In genomic region chr11:102566290-102566689, GRCm38 (mm10) we compare ENCODE assay signal across 30 mouse cellular contexts. TPM values are rescaled to one million over a fixed set of nuclear protein-coding genes. Genes with fewer than 3 reads are reported as not detected.
"Had no signal": no experiment of that assay in that cellular context is flagged by ENCODE, and none has a peak within 500 bp of the region (broad histone marks: within the 10 kb centered on the region; RNA-seq: fewer than 3 reads in every experiment).

No protein-coding gene starts in this region.

- H3K9me3 ChIP-seq: embryonic facial prominence, embryonic 10.5 days; embryonic facial prominence, embryonic 12.5 days; embryonic facial prominence, embryonic 13.5 days; embryonic facial prominence, embryonic 15.5 days; forebrain, embryonic 10.5 days; forebrain, embryonic 12.5 days; forebrain, embryonic 13.5 days; forebrain, embryonic 15.5 days had no signal

- ATAC-seq: forebrain, embryonic 13.5 days; forebrain, embryonic 14.5 days; forebrain, embryonic 15.5 days; forebrain, embryonic 16.5 days; forebrain, postnatal 0 days had no signal

- H3K4me3 ChIP-seq: embryonic facial prominence, embryonic 10.5 days; embryonic facial prominence, embryonic 12.5 days; embryonic facial prominence, embryonic 13.5 days; embryonic facial prominence, embryonic 15.5 days; erythroblast, embryonic 14.5 days; forebrain, embryonic 10.5 days; forebrain, embryonic 12.5 days; forebrain, embryonic 13.5 days; forebrain, embryonic 15.5 days; gastrocnemius, adult 2 months had no signal

- H3K27ac ChIP-seq: embryonic facial prominence, embryonic 10.5 days; embryonic facial prominence, embryonic 12.5 days; embryonic facial prominence, embryonic 13.5 days; embryonic facial prominence, embryonic 15.5 days; forebrain, embryonic 12.5 days; forebrain, embryonic 13.5 days; forebrain, embryonic 15.5 days; gastrocnemius, adult 2 months had no signal

- H3K4me1 ChIP-seq: embryonic facial prominence, embryonic 10.5 days; embryonic facial prominence, embryonic 12.5 days; embryonic facial prominence, embryonic 13.5 days; embryonic facial prominence, embryonic 15.5 days; forebrain, embryonic 10.5 days; forebrain, embryonic 12.5 days; forebrain, embryonic 13.5 days; forebrain, embryonic 15.5 days had no signal

- H3K4me2 ChIP-seq: embryonic facial prominence, embryonic 12.5 days; embryonic facial prominence, embryonic 13.5 days; embryonic facial prominence, embryonic 15.5 days; forebrain, embryonic 12.5 days; forebrain, embryonic 13.5 days; forebrain, embryonic 15.5 days had no signal

- DNase-seq: cerebellum, adult 2 months; cerebellum, adult 8-10 months; cerebellum, adult 9-10 months; cerebellum, adult 9-11 months; cerebellum, postnatal 10 days; cerebellum, postnatal 14 days; cerebellum, postnatal 25 days; cerebellum, postnatal 36 days; embryo, embryonic 11 days; forebrain, postnatal 0 days; gastrocnemius, adult 2 months; gastrocnemius, postnatal 10 days; gastrocnemius, postnatal 14 days; gastrocnemius, postnatal 25 days; gastrocnemius, postnatal 36 days; heart, adult 11 months; heart, adult 18-20 months had no signal

- H3K36me3 ChIP-seq: embryonic facial prominence, embryonic 10.5 days; embryonic facial prominence, embryonic 12.5 days; embryonic facial prominence, embryonic 13.5 days; embryonic facial prominence, embryonic 15.5 days; forebrain, embryonic 10.5 days; forebrain, embryonic 12.5 days; forebrain, embryonic 15.5 days had no signal

- H3K27me3 ChIP-seq: embryonic facial prominence, embryonic 12.5 days; embryonic facial prominence, embryonic 13.5 days; embryonic facial prominence, embryonic 15.5 days; forebrain, embryonic 12.5 days; forebrain, embryonic 13.5 days; forebrain, embryonic 15.5 days had no signal

- H3K9ac ChIP-seq: embryonic facial prominence, embryonic 12.5 days; embryonic facial prominence, embryonic 13.5 days; embryonic facial prominence, embryonic 15.5 days; forebrain, embryonic 12.5 days; forebrain, embryonic 13.5 days; forebrain, embryonic 15.5 days; forebrain, postnatal 0 days had no signal

RNA-seq across cellular contexts. Expression of gene Gm11627, which starts 13.0 kb away (rescaled TPM):
- total RNA-seq: common myeloid progenitor, adult 5-6 weeks; gastrocnemius, adult 2 months; gastrocnemius, postnatal 36 days; granulocyte monocyte progenitor cell, adult 5-6 weeks had no signal
- polyA plus RNA-seq: erythroblast, embryonic 14.5 days had no signal

RNA-seq across cellular contexts. Expression of gene Fzd2, which starts 37.9 kb away (rescaled TPM):
- total RNA-seq: common myeloid progenitor, adult 5-6 weeks; granulocyte monocyte progenitor cell, adult 5-6 weeks had no signal
- polyA plus RNA-seq: erythroblast, embryonic 14.5 days had no signal
